Mouse (Mus musculus) liver, postnatal 0 days (tissue): ENCODE measurements around the gene Atp8b5. TPM values are rescaled to one million over a fixed set of nuclear protein-coding genes. Genes with fewer than 3 reads are reported as not detected.
A peak's percentile ranks its signal among the peaks of the same experiment; 100 is the strongest.

ENCODE experiments used
- ATAC-seq: fragments of 200-750 bp; cut with Nextera tagmentation; 2 replicates; pipeline ENCODE4 v1.8.0; 2017; ENCODE audit warnings: mild to moderate bottlenecking, moderate library complexity
- DNase-seq: peaks from one replicate; pipeline ENCODE4 v3.0.0-alpha.2; 2016
- H3K27ac ChIP-seq: fragments of 300-500 bp; sonication (generic); 2 replicates; pipeline ENCODE4 v1.5.1; 2014; ENCODE audit warnings: antibody characterized with exemption, moderate library complexity, mild to moderate bottlenecking, low read depth
- H3K27me3 ChIP-seq: fragments of 300-500 bp; sonication (generic); 2 replicates; pipeline ENCODE4 v1.6.1; 2014; ENCODE audit warnings: low read length, control low read depth, mixed read lengths; ENCODE audit not compliant: insufficient read depth
- H3K36me3 ChIP-seq: fragments of 300-500 bp; sonication (generic); replicated peaks from 2 replicates; pipeline ENCODE4 v1.6.1; 2014; ENCODE audit warnings: mild to moderate bottlenecking, control low read depth, low read length, moderate library complexity, mixed read lengths; ENCODE audit not compliant: insufficient read depth
- H3K4me1 ChIP-seq: fragments of 300-500 bp; sonication (generic); 2 replicates; pipeline ENCODE4 v1.6.1; 2014; ENCODE audit warnings: antibody characterized with exemption, mild to moderate bottlenecking, control low read depth; ENCODE audit not compliant: insufficient read depth
- H3K4me2 ChIP-seq: fragments of 300-500 bp; sonication (generic); 2 replicates; pipeline ENCODE4 v1.6.1; 2014; ENCODE audit warnings: low read depth, mild to moderate bottlenecking, low read length, moderate library complexity, mixed read lengths
- H3K4me3 ChIP-seq: fragments of 300-500 bp; sonication (generic); 2 replicates; pipeline ENCODE4 v1.5.1; 2014; ENCODE audit warnings: low read depth, low read length
- H3K9ac ChIP-seq: fragments of 300-500 bp; sonication (generic); replicated peaks from 2 replicates; pipeline ENCODE4 v1.6.1; 2014; ENCODE audit warnings: mild to moderate bottlenecking, moderate library complexity
- H3K9me3 ChIP-seq: fragments of 300-500 bp; sonication (generic); 2 replicates; pipeline ENCODE4 v1.6.1; 2016; ENCODE audit warnings: mild to moderate bottlenecking, control low read depth, low read length, mixed read lengths
- CTCF ChIP-seq: sonication (generic); IDR thresholded peaks from 2 replicates; pipeline ENCODE4 v1.5.1; 2016; ENCODE audit warnings: antibody characterized with exemption, low read depth
- EP300 ChIP-seq: IDR thresholded peaks from 2 replicates; pipeline ENCODE4 v1.6.1; 2016; ENCODE audit warnings: antibody characterized with exemption, low read depth, mild to moderate bottlenecking
- WGBS: fragments of 180-500 bp; shearing (Covaris S2); extraction: QIAGEN DNeasy Blood & Tissue Kit; methylation state at CpG from one replicate; pipeline ENCODE4 v1.1.7; 2014; ENCODE audit not compliant: insufficient replicate concordance; 5-methylcytosine and 5-hydroxymethylcytosine counted together
- polyA plus RNA-seq: library from polyadenylated mRNA; unstranded; fragments of >200 nt; fragmentation: Nextera tagmentation; extraction: Ambion mirVana; gene quantifications from 2 replicates; pipeline ENCODE4 v1.2.1, GENCODE M21; 2015

The Atp8b5 gene
- polyA plus RNA-seq, 1 experiment from 2014 or later: 0.13 TPM

- ATAC-seq (no peak), DNase-seq (no peak)
- no peak for TF ChIP-seq CTCF
- peak; percentile 54 for TF ChIP-seq EP300
- Histone ChIP-seq H3K27me3 (no peaks in the 10 kb centered on the region), H3K9ac (peak overlapping the region; percentile 16; the same call in 1 of the 2 replicates), H3K4me2 (peak overlapping the region; percentile 79), H3K9me3 (no peaks in the 10 kb centered on the region), H3K36me3 (no peaks in the 10 kb centered on the region), H3K4me1 (peaks cover 15% of the 10 kb centered on the region), H3K4me3 (peak overlapping the region; percentile 51), H3K27ac (peak overlapping the region; percentile 87)
- WGBS: 44% methylated on average over 11 of the region's 11 CpGs
These were observed 116.5 kb downstream of the Atp8b5 start for GRCm38 (mm10) chr4:43383246-43384082.

DNA sequence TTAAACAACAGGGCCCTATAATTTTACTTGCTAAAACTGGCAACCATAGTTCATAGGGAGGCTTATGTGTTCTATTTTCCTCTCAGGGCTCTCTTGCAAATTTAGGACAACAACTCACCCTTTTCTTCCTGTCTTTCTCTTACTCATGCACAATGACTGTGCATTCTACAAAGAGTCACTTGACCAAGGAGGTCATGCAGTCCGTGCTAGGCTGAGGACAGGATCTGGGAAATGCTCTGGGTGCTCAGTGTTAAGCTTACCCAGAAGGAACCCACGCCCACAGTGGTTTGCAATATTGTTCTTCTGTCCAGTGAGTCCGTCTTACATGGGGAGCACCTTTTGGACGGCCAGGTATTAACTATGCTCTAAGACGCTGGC, 117.1 kb downstream of the Atp8b5 start:
- Histone ChIP-seq H3K4me1 (peaks cover 12% of the 10 kb centered on the region), H3K4me3 (no peak overlapping the region), H3K36me3 (no peaks in the 10 kb centered on the region), H3K4me2 (no peak overlapping the region), H3K9me3 (no peaks in the 10 kb centered on the region), H3K27me3 (no peaks in the 10 kb centered on the region), H3K9ac (no peak overlapping the region), H3K27ac (no peak overlapping the region)
- DNase-seq: no peak
- no peak for ATAC-seq
- TF ChIP-seq EP300 (no peak), CTCF (no peak)
- WGBS: 60% methylated on average over 5 of the region's 5 CpGs

- no peak overlapping the region for H3K4me2 ChIP-seq
- H3K9me3 ChIP-seq: no peaks in the 10 kb centered on the region
- no peak overlapping the region for H3K27ac ChIP-seq
- no peak overlapping the region for H3K9ac ChIP-seq
- WGBS: 84% methylated on average over 3 of the region's 3 CpGs
- TF ChIP-seq EP300: no peak
- TF ChIP-seq CTCF: no peak
- no peak overlapping the region for H3K4me3 ChIP-seq
- no peaks in the 10 kb centered on the region for H3K36me3 ChIP-seq
- no peaks in the 10 kb centered on the region for H3K27me3 ChIP-seq
- DNase-seq (no peak), ATAC-seq (no peak)
- peaks cover 12% of the 10 kb centered on the region for H3K4me1 ChIP-seq
These were observed 117.6 kb downstream of the Atp8b5 start for GRCm38 (mm10) chr4:43384541-43384940.

DNA sequence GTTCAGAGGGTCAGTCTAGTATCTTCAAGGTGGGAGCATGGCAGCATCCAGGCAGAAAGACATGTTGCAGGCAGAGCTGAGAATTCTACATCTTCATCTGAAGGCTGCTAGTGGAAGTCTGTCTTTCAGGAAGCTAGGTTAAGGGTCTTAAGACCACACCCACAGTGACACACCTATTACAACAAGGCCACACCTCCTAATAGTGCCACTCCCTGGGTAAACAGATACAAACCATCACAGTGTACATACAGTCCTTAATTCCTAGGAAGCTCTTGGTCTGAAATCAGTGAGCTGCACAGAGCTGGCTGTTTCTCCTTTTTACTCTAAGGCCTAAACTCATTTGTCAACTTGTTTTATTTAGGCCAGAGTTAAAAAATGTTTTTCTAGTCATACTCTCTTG, 120.0 kb downstream of the Atp8b5 start:
- Histone ChIP-seq H3K9ac (no peak overlapping the region), H3K4me1 (peaks cover 18% of the 10 kb centered on the region; the same call in 1 of the 2 replicates), H3K4me2 (no peak overlapping the region), H3K9me3 (no peaks in the 10 kb centered on the region), H3K27ac (no peak overlapping the region), H3K36me3 (no peaks in the 10 kb centered on the region), H3K4me3 (no peak overlapping the region), H3K27me3 (no peaks in the 10 kb centered on the region)
- ATAC-seq: no peak
- no peak for DNase-seq
- TF ChIP-seq CTCF (no peak), EP300 (no peak)

- ATAC-seq: no peak
- DNase-seq: no peak
- no peak overlapping the region for H3K4me3 ChIP-seq
- peaks cover 19% of the 10 kb centered on the region; the same call in 1 of the 2 replicates for H3K4me1 ChIP-seq
- no peak for TF ChIP-seq EP300
- no peak for TF ChIP-seq CTCF
- peak overlapping the region; percentile 17; the same call in 1 of the 2 replicates for H3K27ac ChIP-seq
- no peak overlapping the region for H3K9ac ChIP-seq
- no peaks in the 10 kb centered on the region for H3K27me3 ChIP-seq
- 68% methylated on average over 2 of the region's 2 CpGs for WGBS
- no peaks in the 10 kb centered on the region for H3K9me3 ChIP-seq
- H3K36me3 ChIP-seq: no peaks in the 10 kb centered on the region
- no peak overlapping the region for H3K4me2 ChIP-seq
These were observed 122.4 kb downstream of the Atp8b5 start for GRCm38 (mm10) chr4:43389390-43389789.

DNA sequence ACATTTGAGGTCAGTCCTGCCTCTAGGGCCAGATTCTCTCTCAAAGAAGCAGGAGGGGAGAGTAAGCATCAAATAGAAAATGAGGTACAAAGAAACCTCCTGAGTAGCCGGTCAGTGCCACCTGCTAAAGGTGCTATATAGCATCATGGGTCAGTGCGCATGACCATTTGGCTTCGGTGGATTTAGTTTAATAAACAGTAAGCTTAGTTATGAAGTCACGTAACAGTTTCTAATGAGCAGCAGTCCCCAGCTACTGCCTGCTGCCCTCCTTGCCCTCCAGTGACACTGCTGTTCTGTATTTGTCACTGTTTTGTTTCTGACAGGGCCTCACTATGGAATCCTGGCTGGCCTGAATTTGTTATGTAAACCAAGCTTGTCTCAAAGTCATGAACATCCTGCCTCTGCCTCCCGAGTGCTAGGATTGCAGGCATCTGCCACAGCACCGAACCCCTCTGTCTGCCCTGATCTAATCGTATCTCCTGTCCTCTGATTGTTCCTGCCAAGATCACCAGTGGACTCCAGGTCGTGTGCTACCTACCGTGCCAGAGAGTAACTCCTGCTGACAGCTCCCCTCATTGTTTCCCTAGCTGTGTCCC, 123.0 kb downstream of the Atp8b5 start:
- Histone ChIP-seq H3K4me3 (no peak overlapping the region), H3K36me3 (no peaks in the 10 kb centered on the region), H3K27ac (peak overlapping the region; percentile 17), H3K4me2 (no peak overlapping the region), H3K9me3 (no peaks in the 10 kb centered on the region), H3K9ac (no peak overlapping the region), H3K4me1 (peaks cover 24% of the 10 kb centered on the region; the same call in 1 of the 2 replicates), H3K27me3 (no peaks in the 10 kb centered on the region)
- ATAC-seq: no peak
- 63% methylated on average over 9 of the region's 9 CpGs for WGBS
- TF ChIP-seq EP300 (no peak), CTCF (no peak)
- no peak for DNase-seq
